Mouse (Mus musculus) midbrain, postnatal 0 days (tissue): Measurements from ENCODE around the gene Tex2. TPM values are rescaled to one million over a fixed set of nuclear protein-coding genes. Genes with fewer than 3 reads are reported as not detected.

Experiments
- ATAC-seq: fragments of 200-750 bp; cut with Nextera tagmentation; 2 replicates; pipeline ENCODE4 v1.8.0; 2017; ENCODE audit warnings: moderate number of reproducible peaks, mild to moderate bottlenecking, moderate TSS enrichment, moderate library complexity; ENCODE audit not compliant: low FRiP score
- DNase-seq: peaks from one replicate; pipeline ENCODE4 v3.0.0-alpha.2; 2015; ENCODE audit warnings: low spot score
- H3K27ac ChIP-seq: fragments of 300-500 bp; sonication (generic); 2 replicates; pipeline ENCODE4 v1.5.1; 2014; ENCODE audit warnings: low read depth, mild to moderate bottlenecking, low read length, mixed read lengths
- H3K27me3 ChIP-seq: fragments of 300-500 bp; sonication (generic); 2 replicates; pipeline ENCODE4 v1.6.1; 2014; ENCODE audit warnings: low read length, control low read depth, mixed read lengths; ENCODE audit not compliant: insufficient read depth
- H3K36me3 ChIP-seq: fragments of 300-500 bp; sonication (generic); 2 replicates; pipeline ENCODE4 v1.6.1; 2014; ENCODE audit warnings: low read length, control low read depth, mixed read lengths; ENCODE audit not compliant: insufficient read depth
- H3K4me1 ChIP-seq: fragments of 300-500 bp; sonication (generic); 2 replicates; pipeline ENCODE4 v1.6.1; 2014; ENCODE audit warnings: mild to moderate bottlenecking, control low read depth, antibody characterized with exemption, low read length, mixed read lengths; ENCODE audit not compliant: insufficient read depth
- H3K4me2 ChIP-seq: fragments of 300-500 bp; sonication (generic); 2 replicates; pipeline ENCODE4 v1.6.1; 2014; ENCODE audit warnings: low read depth, mild to moderate bottlenecking, low read length, mixed read lengths; ENCODE audit not compliant: poor library complexity, severe bottlenecking
- H3K4me3 ChIP-seq: fragments of 300-500 bp; sonication (generic); 2 replicates; pipeline ENCODE4 v1.5.1; 2014; ENCODE audit warnings: low read depth, mild to moderate bottlenecking, low read length, moderate library complexity
- H3K9ac ChIP-seq: fragments of 300-500 bp; sonication (generic); replicated peaks from 2 replicates; pipeline ENCODE4 v1.6.1; 2014; ENCODE audit warnings: mild to moderate bottlenecking, low read length, moderate library complexity, mixed read lengths; ENCODE audit not compliant: poor library complexity, severe bottlenecking
- H3K9me3 ChIP-seq: fragments of 300-500 bp; sonication (generic); 2 replicates; pipeline ENCODE4 v1.6.1; 2016; ENCODE audit warnings: low read length, control low read depth
- CTCF ChIP-seq: IDR thresholded peaks from 2 replicates; pipeline ENCODE4 v1.5.1; 2016; ENCODE audit warnings: antibody characterized with exemption, mild to moderate bottlenecking
- WGBS: fragments of 180-500 bp; shearing (Covaris S2); extraction: QIAGEN DNeasy Blood & Tissue Kit; methylation state at CpG from one replicate; pipeline ENCODE4 v1.1.7; 2014; 5-methylcytosine and 5-hydroxymethylcytosine counted together
- polyA plus RNA-seq: library from polyadenylated mRNA; unstranded; fragments of >200 nt; fragmentation: Nextera tagmentation; extraction: Ambion mirVana; gene quantifications from 2 replicates; pipeline ENCODE4 v1.2.1, GENCODE M21; 2015
- total RNA-seq: library from RNA; depleted of rRNA; stranded (reverse); fragments of >200 nt; gene quantifications from 2 replicates; pipeline ENCODE4 v1.2.3, GENCODE M21; 2014

Tex2 gene
- total and polyA plus RNA-seq, 2 experiments from 2014 or later: 36.3 to 69.5 TPM

GRCm38 (mm10) chr11:106613638-106614338, 565 bp upstream of the Tex2 start:
- TF ChIP-seq CTCF: peak; percentile 40

GRCm38 (mm10) chr11:106612209-106612960, 838 bp downstream of the Tex2 start:
- Histone ChIP-seq H3K4me1 (peaks cover 6% of the 10 kb centered on the region; the same call in 1 of the 2 replicates), H3K4me2 (peak overlapping the region; percentile 61), H3K36me3 (no peaks in the 10 kb centered on the region), H3K27me3 (no peaks in the 10 kb centered on the region), H3K9ac (peak overlapping the region; percentile 91), H3K27ac (peak overlapping the region; percentile 78), H3K4me3 (peak overlapping the region; percentile 98), H3K9me3 (no peaks in the 10 kb centered on the region)
- ATAC-seq (peak; percentile 82), DNase-seq (peak; percentile 13)
- TF ChIP-seq CTCF: no peak
- WGBS: under 1% methylated on average over 58 of the region's 67 CpGs

More at GRCm38 (mm10) chr11:106613638-106614338, 565 bp upstream of the Tex2 start:
- 58% methylated on average over 15 of the region's 15 CpGs for WGBS
- H3K27me3 ChIP-seq: no peaks in the 10 kb centered on the region
- H3K4me3 ChIP-seq: peak overlapping the region; percentile 98
- no peaks in the 10 kb centered on the region for H3K36me3 ChIP-seq
- no peaks in the 10 kb centered on the region for H3K9me3 ChIP-seq
- peak overlapping the region; percentile 78 for H3K27ac ChIP-seq
- DNase-seq (no peak), ATAC-seq (0 out of 2 replicates have a peak, but pooled peaks have one; percentile 1)
- peaks cover 6% of the 10 kb centered on the region; the same call in 1 of the 2 replicates for H3K4me1 ChIP-seq
- H3K9ac ChIP-seq: peak overlapping the region; percentile 91; the same call in 1 of the 2 replicates
- H3K4me2 ChIP-seq: peak overlapping the region; percentile 61

- H3K4me2 ChIP-seq: no peak overlapping the region
- no peak overlapping the region for H3K9ac ChIP-seq
- no peak for DNase-seq
- H3K27ac ChIP-seq: no peak overlapping the region
- no peak for TF ChIP-seq CTCF
- peaks cover 6% of the 10 kb centered on the region; the same call in 1 of the 2 replicates for H3K4me1 ChIP-seq
- ATAC-seq: no peak
- no peaks in the 10 kb centered on the region for H3K9me3 ChIP-seq
- no peaks in the 10 kb centered on the region for H3K36me3 ChIP-seq
- H3K4me3 ChIP-seq: no peak overlapping the region
- 85% methylated on average over 8 of the region's 8 CpGs for WGBS
- H3K27me3 ChIP-seq: no peaks in the 10 kb centered on the region
Measured at GRCm38 (mm10) chr11:106609731-106610130, 3.5 kb downstream of the Tex2 start.

GRCm38 (mm10) chr11:106607316-106607715, 5.9 kb downstream of the Tex2 start:
- no peak for DNase-seq
- Histone ChIP-seq H3K9me3 (no peaks in the 10 kb centered on the region), H3K27ac (no peak overlapping the region), H3K4me3 (no peak overlapping the region), H3K36me3 (no peaks in the 10 kb centered on the region), H3K4me1 (peaks cover 6% of the 10 kb centered on the region; the same call in 1 of the 2 replicates), H3K27me3 (no peaks in the 10 kb centered on the region), H3K9ac (no peak overlapping the region), H3K4me2 (no peak overlapping the region)
- 68% methylated on average over 6 of the region's 6 CpGs for WGBS
- ATAC-seq: no peak
- TF ChIP-seq CTCF: no peak

- Histone ChIP-seq H3K36me3 (no peaks in the 10 kb centered on the region), H3K9ac (no peak overlapping the region), H3K27me3 (no peaks in the 10 kb centered on the region), H3K9me3 (no peaks in the 10 kb centered on the region), H3K4me2 (0 out of 2 replicates have a peak overlapping the region, but pooled peaks have one; percentile 6), H3K27ac (no peak overlapping the region), H3K4me1 (no peaks in the 10 kb centered on the region), H3K4me3 (no peak overlapping the region)
- TF ChIP-seq CTCF: no peak
- no peak for DNase-seq
- peak; percentile 23; the same call in 1 of the 2 replicates for ATAC-seq
- 43% methylated on average over 5 of the region's 5 CpGs for WGBS
Measured at GRCm38 (mm10) chr11:106606042-106606441, 7.2 kb downstream of the Tex2 start.

- no peaks in the 10 kb centered on the region for H3K9me3 ChIP-seq
- H3K27me3 ChIP-seq: no peaks in the 10 kb centered on the region
- no peak for ATAC-seq
- WGBS: 94% methylated on average over 11 of the region's 11 CpGs
- no peak overlapping the region for H3K4me2 ChIP-seq
- no peak overlapping the region for H3K4me3 ChIP-seq
- H3K9ac ChIP-seq: no peak overlapping the region
- H3K27ac ChIP-seq: no peak overlapping the region
- no peaks in the 10 kb centered on the region for H3K36me3 ChIP-seq
- no peaks in the 10 kb centered on the region for H3K4me1 ChIP-seq
- no peak for DNase-seq
- TF ChIP-seq CTCF: no peak
Measured at GRCm38 (mm10) chr11:106603230-106603629, 10.0 kb downstream of the Tex2 start.
